In genomic region chr1:58802322-58803273, GRCm38 (mm10) we compare ENCODE assay signal across 9 mouse cellular contexts. TPM values are rescaled to one million over a fixed set of nuclear protein-coding genes. Genes with fewer than 3 reads are reported as not detected.
DNase-seq lines count a peak whose midpoint lies in the region; ATAC-seq lines count a peak whose summit lies in the region.
"Had no signal": no experiment of that assay in that cellular context is flagged by ENCODE, and none has a peak within 500 bp of the region (broad histone marks: within the 10 kb centered on the region; RNA-seq: fewer than 3 reads in every experiment).

No protein-coding gene starts in this region.

- H3K4me3 ChIP-seq in kidney, embryonic 14.5 days (ENCODE audit: low read length): no peak overlapping the region
- H3K4me3 ChIP-seq in stomach, embryonic 15.5 days (replicated peaks): no peak overlapping the region
- H3K4me3 ChIP-seq: hindbrain, embryonic 15.5 days had no signal

- H3K9ac ChIP-seq in kidney, embryonic 14.5 days (ENCODE audit: low read depth, low read length): no peak overlapping the region
- H3K9ac ChIP-seq in stomach, embryonic 15.5 days: no peak overlapping the region
- H3K9ac ChIP-seq: hindbrain, embryonic 15.5 days had no signal

- H3K36me3 ChIP-seq in kidney, embryonic 14.5 days (ENCODE audit: control insufficient read depth, insufficient read depth, low read length): no peaks in the 10 kb centered on the region; the same call in 1 of the 2 replicates
- H3K36me3 ChIP-seq in stomach, embryonic 15.5 days: 0 out of 2 replicates have a peak, but pooled peaks cover 2% of the 10 kb centered on the region
- H3K36me3 ChIP-seq: hindbrain, embryonic 15.5 days had no signal

- peaks cover 4% of the 10 kb centered on the region; the same call in 1 of the 2 replicates for H3K9me3 ChIP-seq in kidney, embryonic 14.5 days (ENCODE audit: control insufficient read depth, low read length)
- H3K9me3 ChIP-seq in stomach, embryonic 15.5 days: no peaks in the 10 kb centered on the region
- H3K9me3 ChIP-seq: hindbrain, embryonic 15.5 days had no signal

- no peak overlapping the region for H3K4me2 ChIP-seq in kidney, embryonic 14.5 days (replicated peaks; ENCODE audit: low read depth, low read length)
- no peak overlapping the region for H3K4me2 ChIP-seq in stomach, embryonic 15.5 days
- H3K4me2 ChIP-seq: hindbrain, embryonic 15.5 days had no signal

- no peak overlapping the region for H3K27ac ChIP-seq in kidney, embryonic 14.5 days (ENCODE audit: low read depth, low read length)
- peak overlapping the region; percentile 57; the same call in 1 of the 2 replicates for H3K27ac ChIP-seq in stomach, embryonic 15.5 days
- H3K27ac ChIP-seq: hindbrain, embryonic 15.5 days had no signal

- DNase-seq in embryo, embryonic 10.5 days (ENCODE audit: low spot score): peak; percentile 5
- DNase-seq in embryo, embryonic 9.5 days (ENCODE audit: extremely low spot score): no peak
- peak; percentile 53 for DNase-seq in ES-CJ7 (ENCODE audit: low read depth, low spot score)
- peak; percentile 34 for DNase-seq in gastrocnemius, adult 18-20 months (ENCODE audit: low spot score)
- DNase-seq in lung, postnatal 14 days: peak; percentile 74
- DNase-seq in cerebellum, adult 9-11 months: no peak

- no peaks in the 10 kb centered on the region for H3K4me1 ChIP-seq in kidney, embryonic 14.5 days (ENCODE audit: control insufficient read depth, insufficient read depth, low read length)
- no peaks in the 10 kb centered on the region for H3K4me1 ChIP-seq in stomach, embryonic 15.5 days
- H3K4me1 ChIP-seq: hindbrain, embryonic 15.5 days had no signal

- peak; percentile 64 for ATAC-seq in kidney, embryonic 14.5 days (ENCODE audit: low FRiP score, low TSS enrichment)
- peak; percentile 63; the same call in 1 of the 2 replicates for ATAC-seq in stomach, embryonic 15.5 days (ENCODE audit: insufficient read depth, low FRiP score, low read depth)

- WGBS in kidney, embryonic 14.5 days: 72% methylated on average over 18 of the region's 18 CpGs
- WGBS in stomach, embryonic 15.5 days: 80% methylated on average over 18 of the region's 18 CpGs

- H3K27me3 ChIP-seq in kidney, embryonic 14.5 days (ENCODE audit: control insufficient read depth, insufficient read depth, low read length): no peaks in the 10 kb centered on the region
- no peaks in the 10 kb centered on the region for H3K27me3 ChIP-seq in stomach, embryonic 15.5 days (replicated peaks)
- H3K27me3 ChIP-seq: hindbrain, embryonic 15.5 days had no signal

RNA-seq across cellular contexts. Expression of gene Casp8, which starts 7.4 kb away (rescaled TPM):
- total RNA-seq in gastrocnemius, adult 18-20 months (2021): 1 to 10 TPM; 1.6 to 3.3 TPM
- polyA plus RNA-seq in kidney, embryonic 14.5 days (2014; fragmentation: Nextera tagmentation; extraction: Ambion mirVana): 35.2 and 41.3 TPM in 2 replicates
- 41.8 and 45.1 TPM in 2 replicates for polyA plus RNA-seq in stomach, embryonic 15.5 days (2015; fragmentation: Nextera tagmentation; extraction: Ambion mirVana)

Comparison
In these comparisons a context has a peak if more than half of its experiments do, and no peak if none do; other contexts are left out.
1. DNase-seq: peak in embryo, embryonic 10.5 days (single experiment), ES-CJ7 (single experiment), gastrocnemius, adult 18-20 months (single experiment) and lung, postnatal 14 days (single experiment); none in embryo, embryonic 9.5 days (single experiment) and cerebellum, adult 9-11 months (single experiment).